Mouse (Mus musculus) heart, postnatal 0 days (tissue): ENCODE results near the gene Btg2. TPM values are rescaled to one million over a fixed set of nuclear protein-coding genes. Genes with fewer than 3 reads are reported as not detected.

Source experiments
- ATAC-seq: fragments of 200-750 bp; cut with Nextera tagmentation; 2 replicates; pipeline ENCODE4 v1.8.0; 2017; ENCODE audit warnings: low read depth, moderate number of reproducible peaks, moderate library complexity; ENCODE audit not compliant: insufficient read depth
- DNase-seq: peaks from one replicate; pipeline ENCODE4 v3.0.0-alpha.2; 2016; ENCODE audit warnings: low spot score
- H3K27ac ChIP-seq: fragments of 300-500 bp; sonication (generic); 2 replicates; pipeline ENCODE4 v1.5.1; 2014; ENCODE audit warnings: low read depth, mild to moderate bottlenecking
- H3K27me3 ChIP-seq: fragments of 300-500 bp; sonication (generic); 2 replicates; pipeline ENCODE4 v1.6.1; 2014; ENCODE audit warnings: low read length, mixed read lengths; ENCODE audit not compliant: control insufficient read depth, insufficient read depth
- H3K36me3 ChIP-seq: fragments of 300-500 bp; sonication (generic); replicated peaks from 2 replicates; pipeline ENCODE4 v1.6.1; 2014; ENCODE audit warnings: low read length, mixed read lengths; ENCODE audit not compliant: control insufficient read depth, insufficient read depth
- H3K4me1 ChIP-seq: fragments of 300-500 bp; sonication (generic); 2 replicates; pipeline ENCODE4 v1.6.1; 2014; ENCODE audit warnings: antibody characterized with exemption; ENCODE audit not compliant: control insufficient read depth, insufficient read depth
- H3K4me2 ChIP-seq: fragments of 300-500 bp; sonication (generic); 2 replicates; pipeline ENCODE4 v1.6.1; 2014; ENCODE audit warnings: low read depth, mild to moderate bottlenecking, low read length, moderate library complexity
- H3K4me3 ChIP-seq: fragments of 300-500 bp; sonication (generic); 2 replicates; pipeline ENCODE4 v1.5.1; 2014; ENCODE audit warnings: low read depth, low read length
- H3K9ac ChIP-seq: fragments of 300-500 bp; sonication (generic); replicated peaks from 2 replicates; pipeline ENCODE4 v1.6.1; 2014; ENCODE audit warnings: low read depth, low read length, mixed read lengths
- H3K9me3 ChIP-seq: fragments of 300-500 bp; sonication (generic); replicated peaks from 2 replicates; pipeline ENCODE4 v1.6.1; 2016; ENCODE audit warnings: low read length; ENCODE audit not compliant: control insufficient read depth
- CTCF ChIP-seq: IDR thresholded peaks from 2 replicates; pipeline ENCODE4 v1.5.1; 2016; ENCODE audit warnings: antibody characterized with exemption, control low read depth, low read depth
- EP300 ChIP-seq: IDR thresholded peaks from 2 replicates; pipeline ENCODE4 v1.6.1; 2016; ENCODE audit warnings: antibody characterized with exemption, low read depth
- WGBS: fragments of 180-500 bp; shearing (Covaris S2); extraction: QIAGEN DNeasy Blood & Tissue Kit; methylation state at CpG from one replicate; pipeline ENCODE4 v1.1.7; 2014; 5-methylcytosine and 5-hydroxymethylcytosine counted together
- polyA plus RNA-seq: library from polyadenylated mRNA; unstranded; fragments of >200 nt; fragmentation: Nextera tagmentation; extraction: Ambion mirVana; gene quantifications from 2 replicates; pipeline ENCODE4 v1.2.1, GENCODE M21; 2015
- total RNA-seq: library from RNA; depleted of rRNA; stranded (reverse); fragments of >200 nt; gene quantifications from 2 replicates; pipeline ENCODE4 v1.2.3, GENCODE M21; 2014; ENCODE audit warnings: low replicate concordance

Btg2 gene
- total and polyA plus RNA-seq, 2 experiments from 2014 or later = 33.7 to 52.9 TPM

DNA sequence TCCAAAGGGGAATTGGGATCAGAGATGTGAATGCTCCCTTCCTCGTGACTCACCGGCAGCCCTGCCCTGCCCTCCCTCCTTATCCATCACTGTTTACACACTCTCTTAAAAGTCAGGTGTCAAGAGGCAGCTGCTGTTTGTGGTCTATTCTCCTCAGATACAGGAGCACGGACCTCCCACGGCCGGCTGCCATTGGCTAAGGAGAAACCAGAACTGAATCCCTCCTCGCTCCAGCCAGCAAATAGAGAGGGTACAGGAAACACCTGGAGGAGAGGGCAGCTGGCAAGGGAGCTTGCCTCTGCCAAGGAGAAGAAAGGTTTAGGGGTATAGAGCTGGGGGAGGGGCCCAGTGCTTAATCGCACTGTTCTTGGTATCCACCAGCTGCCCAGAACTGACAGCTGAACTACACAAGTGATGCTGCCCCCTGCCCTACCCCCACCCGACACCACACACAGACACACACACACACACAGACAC is 11.7 kb downstream of the Btg2 start:
- TF ChIP-seq CTCF = no peak
- TF ChIP-seq EP300 = no peak
- H3K9me3 ChIP-seq = no peaks in the 10 kb centered on the region
- H3K9ac ChIP-seq = no peak overlapping the region
- no peaks in the 10 kb centered on the region for H3K27me3 ChIP-seq
- WGBS = 20% methylated on average over 8 of the region's 8 CpGs
- H3K36me3 ChIP-seq = no peaks in the 10 kb centered on the region
- DNase-seq = no peak
- no peak overlapping the region for H3K4me2 ChIP-seq
- ATAC-seq = no peak
- H3K27ac ChIP-seq = peak overlapping the region; percentile 13; the same call in 1 of the 2 replicates
- H3K4me1 ChIP-seq = peaks cover 45% of the 10 kb centered on the region
- H3K4me3 ChIP-seq = no peak overlapping the region

DNA sequence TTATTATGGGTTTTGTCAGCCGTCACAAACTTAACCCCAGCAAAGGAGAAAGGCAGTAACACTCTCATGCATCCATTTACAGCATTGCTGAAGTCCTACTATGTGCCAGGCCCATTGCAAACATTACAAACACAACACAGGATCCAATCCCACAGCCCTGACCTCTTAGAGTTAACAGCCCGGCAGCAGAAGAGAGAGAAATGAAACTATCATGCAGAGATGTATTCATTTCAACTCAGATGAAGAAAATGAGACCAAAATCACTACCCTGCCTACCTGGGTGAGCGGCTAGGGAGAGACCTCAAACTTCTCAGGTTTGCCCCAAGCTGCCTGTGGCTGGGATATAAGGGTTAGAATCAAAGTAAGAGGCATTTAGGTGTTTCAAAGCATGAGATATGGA is 12.4 kb downstream of the Btg2 start:
- H3K9ac ChIP-seq = no peak overlapping the region
- no peak for DNase-seq

DNA sequence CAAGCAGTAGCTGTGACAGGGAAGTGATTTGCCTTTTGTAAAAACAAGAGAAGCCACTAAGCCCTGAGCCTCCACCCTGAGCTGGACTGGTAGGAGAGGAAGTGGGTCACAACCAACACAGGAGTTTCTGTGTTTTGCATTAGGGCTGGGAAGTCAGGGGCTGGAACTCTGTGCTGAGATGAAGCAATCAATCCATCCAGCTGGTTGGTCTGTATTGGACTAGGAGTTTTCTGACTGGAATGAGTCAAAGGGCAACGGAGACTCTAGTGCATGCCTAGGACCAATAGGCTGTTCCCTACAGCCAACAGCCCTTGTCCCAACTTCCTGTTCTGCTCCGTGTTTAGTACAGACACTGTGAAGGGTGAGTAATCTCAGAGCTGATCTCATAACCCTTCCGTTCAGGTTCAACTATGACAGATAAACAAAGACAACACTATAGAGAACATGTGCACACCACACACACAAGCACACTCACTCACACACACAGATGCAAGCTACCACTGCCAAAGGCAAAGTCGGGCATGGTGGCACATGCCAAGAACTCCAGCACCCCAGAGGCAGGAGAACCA is 13.6 kb downstream of the Btg2 start:
- no peak overlapping the region for H3K4me3 ChIP-seq
- H3K9ac ChIP-seq = no peak overlapping the region
- TF ChIP-seq CTCF (no peak), EP300 (no peak)
- H3K4me1 ChIP-seq = peaks cover 52% of the 10 kb centered on the region
- no peak for ATAC-seq
- no peaks in the 10 kb centered on the region for H3K36me3 ChIP-seq
- no peaks in the 10 kb centered on the region for H3K27me3 ChIP-seq
- peak overlapping the region; percentile 91 for H3K27ac ChIP-seq
- DNase-seq = no peak
- H3K4me2 ChIP-seq = no peak overlapping the region
- WGBS = 57% methylated on average over 4 of the region's 4 CpGs
- H3K9me3 ChIP-seq = no peaks in the 10 kb centered on the region

More for the DNA sequence above, 12.4 kb downstream of the Btg2 start:
- H3K4me2 ChIP-seq = no peak overlapping the region
- H3K4me3 ChIP-seq = no peak overlapping the region
- H3K36me3 ChIP-seq = no peaks in the 10 kb centered on the region
- H3K4me1 ChIP-seq = peaks cover 48% of the 10 kb centered on the region
- 60% methylated on average over 3 of the region's 3 CpGs for WGBS
- no peaks in the 10 kb centered on the region for H3K27me3 ChIP-seq
- TF ChIP-seq CTCF (no peak), EP300 (no peak)
- no peak for ATAC-seq
- no peaks in the 10 kb centered on the region for H3K9me3 ChIP-seq
- peak overlapping the region; percentile 13; the same call in 1 of the 2 replicates for H3K27ac ChIP-seq

DNA sequence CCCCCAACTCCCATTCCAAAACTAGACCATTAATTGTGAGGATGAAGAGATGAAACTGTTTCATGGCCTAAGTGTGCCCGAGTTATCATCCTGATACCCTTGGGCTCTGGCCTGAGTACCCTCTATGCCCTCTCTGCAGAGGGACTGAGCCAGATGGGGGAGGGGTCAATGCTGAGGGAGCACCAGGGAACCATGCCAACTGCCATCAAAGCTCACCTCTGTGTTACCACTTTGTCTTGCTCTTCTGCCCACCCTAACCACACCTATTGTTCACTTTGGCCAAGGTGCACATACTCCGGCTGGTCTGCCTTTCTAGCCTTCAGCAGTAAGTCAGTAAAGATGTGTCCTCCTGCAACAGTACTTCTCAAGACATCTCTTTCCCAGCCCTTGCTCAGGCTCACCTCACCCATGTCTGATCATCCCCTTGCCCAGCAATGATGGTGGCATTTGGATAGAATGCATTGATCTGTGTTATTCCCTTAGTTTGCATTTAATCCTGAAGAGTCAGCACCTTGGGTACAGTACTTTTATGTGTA is 14.6 kb downstream of the Btg2 start:
- Histone ChIP-seq H3K27me3 (no peaks in the 10 kb centered on the region), H3K9me3 (no peaks in the 10 kb centered on the region), H3K9ac (no peak overlapping the region), H3K4me2 (peak overlapping the region; percentile 33; the same call in 1 of the 2 replicates), H3K4me1 (peaks cover 55% of the 10 kb centered on the region), H3K4me3 (no peak overlapping the region), H3K27ac (peak overlapping the region; percentile 91), H3K36me3 (no peaks in the 10 kb centered on the region)
- DNase-seq (no peak), ATAC-seq (no peak)
- WGBS = 79% methylated on average over 2 of the region's 2 CpGs
- TF ChIP-seq CTCF (no peak), EP300 (no peak)

DNA sequence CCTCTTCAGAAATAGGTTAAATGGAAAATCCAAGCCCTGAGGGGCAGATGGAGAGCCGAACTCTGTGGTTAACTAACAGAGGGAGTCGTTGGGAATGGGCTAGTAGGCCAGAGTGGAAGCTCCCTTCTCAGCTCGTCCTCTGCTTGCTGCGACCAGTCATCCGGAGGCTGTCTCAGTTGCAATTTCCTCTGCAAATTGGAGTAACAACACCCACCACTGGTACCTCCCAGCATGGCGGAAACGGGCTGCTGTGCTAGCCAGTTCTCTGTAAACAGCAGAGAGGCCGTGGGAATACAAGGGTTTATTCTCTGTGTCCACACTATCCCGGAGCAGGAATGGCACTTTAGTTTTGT is 15.2 kb downstream of the Btg2 start:
- no peak for DNase-seq
- ATAC-seq = no peak
- no peaks in the 10 kb centered on the region for H3K9me3 ChIP-seq
- no peaks in the 10 kb centered on the region for H3K27me3 ChIP-seq
- peak overlapping the region; percentile 20; the same call in 1 of the 2 replicates for H3K4me3 ChIP-seq
- H3K4me2 ChIP-seq = peak overlapping the region; percentile 33
- H3K4me1 ChIP-seq = peaks cover 55% of the 10 kb centered on the region
- TF ChIP-seq EP300 (no peak), CTCF (no peak)
- peak overlapping the region; percentile 60 for H3K9ac ChIP-seq
- peak overlapping the region; percentile 91 for H3K27ac ChIP-seq
- WGBS = 23% methylated on average over 9 of the region's 9 CpGs
- H3K36me3 ChIP-seq = no peaks in the 10 kb centered on the region
